Mouse (Mus musculus): ENCODE results near the gene Lamb3.

- TF ChIP-seq CTCF (IDR thresholded peaks at IDR 0.05; ENCODE audit: low read depth, low read length) (no peak), GATA1 (IDR thresholded peaks at IDR 0.05; ENCODE audit: borderline replicate concordance, low read length) (no peak), POLR2AphosphoS5 (IDR thresholded peaks at IDR 0.05; ENCODE audit: insufficient replicate concordance, low read depth, low read length) (no peak)
Observed at GRCm38 (mm10) chr1:193270965-193271763, 63.7 kb downstream of the Lamb3 start.

All from G1E (cell line).